8 mouse cellular contexts compared by ENCODE assay signal in genomic region chr8:95697128-95697527, GRCm38 (mm10). TPM values are rescaled to one million over a fixed set of nuclear protein-coding genes. Genes with fewer than 3 reads are reported as not detected.
DNase-seq lines count a peak whose midpoint lies in the region; ATAC-seq and TF ChIP-seq lines count a peak whose summit lies in the region.

No protein-coding gene starts in this region.

- no peaks in the 10 kb centered on the region for H3K4me1 ChIP-seq in intestine, postnatal 0 days (replicated peaks; ENCODE audit: control insufficient read depth, insufficient read depth, low read length)
- H3K4me1 ChIP-seq in limb, embryonic 11.5 days (ENCODE audit: control insufficient read depth, insufficient read depth, low read length), result no peaks in the 10 kb centered on the region; the same call in 1 of the 2 replicates
- peaks cover 23% of the 10 kb centered on the region; the same call in 1 of the 2 replicates for H3K4me1 ChIP-seq in midbrain, postnatal 0 days (ENCODE audit: insufficient read depth, low read length)

- no peaks in the 10 kb centered on the region for H3K9me3 ChIP-seq in intestine, postnatal 0 days (ENCODE audit: control insufficient read depth)
- H3K9me3 ChIP-seq in limb, embryonic 11.5 days (ENCODE audit: control insufficient read depth, low read length), result no peaks in the 10 kb centered on the region
- no peaks in the 10 kb centered on the region for H3K9me3 ChIP-seq in midbrain, postnatal 0 days (ENCODE audit: low read length)

- H3K27me3 ChIP-seq in intestine, postnatal 0 days (replicated peaks; ENCODE audit: control insufficient read depth, insufficient read depth, low read length), result peaks cover 31% of the 10 kb centered on the region; the same call in 1 of the 2 replicates
- peaks cover 12% of the 10 kb centered on the region; the same call in 1 of the 2 replicates for H3K27me3 ChIP-seq in limb, embryonic 11.5 days (ENCODE audit: control insufficient read depth, insufficient read depth, low read length)
- no peaks in the 10 kb centered on the region; the same call in 1 of the 2 replicates for H3K27me3 ChIP-seq in midbrain, postnatal 0 days (ENCODE audit: insufficient read depth, low read length)

- no peak overlapping the region for H3K4me2 ChIP-seq in intestine, postnatal 0 days (replicated peaks; ENCODE audit: low read depth)
- 0 out of 2 replicates have a peak overlapping the region, but pooled peaks have one; percentile 24 for H3K4me2 ChIP-seq in limb, embryonic 11.5 days (ENCODE audit: low read depth, severe bottlenecking)
- H3K4me2 ChIP-seq in midbrain, postnatal 0 days (ENCODE audit: low read depth, low read length, poor library complexity, severe bottlenecking), result peak overlapping the region; percentile 25; the same call in 1 of the 2 replicates

- H3K4me3 ChIP-seq in intestine, postnatal 0 days (ENCODE audit: low read depth, low read length), result no peak overlapping the region
- no peak overlapping the region for H3K4me3 ChIP-seq in limb, embryonic 11.5 days (ENCODE audit: low read depth, low read length)
- no peak overlapping the region for H3K4me3 ChIP-seq in midbrain, postnatal 0 days (ENCODE audit: low read depth, low read length)

- peak; percentile 98 for TF ChIP-seq CTCF in intestine, postnatal 0 days (IDR thresholded peaks at IDR 0.05; ENCODE audit: low read depth)
- peak; percentile 99 for TF ChIP-seq CTCF in midbrain, postnatal 0 days (IDR thresholded peaks at IDR 0.05)

- H3K27ac ChIP-seq in intestine, postnatal 0 days (ENCODE audit: low read depth, low read length), result no peak overlapping the region
- H3K27ac ChIP-seq in limb, embryonic 11.5 days (replicated peaks; ENCODE audit: low read depth, low read length), result no peak overlapping the region
- no peak overlapping the region for H3K27ac ChIP-seq in midbrain, postnatal 0 days (ENCODE audit: low read depth, low read length)

- H3K36me3 ChIP-seq in intestine, postnatal 0 days (ENCODE audit: control insufficient read depth, insufficient read depth), result no peaks in the 10 kb centered on the region
- H3K36me3 ChIP-seq in limb, embryonic 11.5 days (ENCODE audit: control insufficient read depth, insufficient read depth, low read length), result no peaks in the 10 kb centered on the region
- H3K36me3 ChIP-seq in midbrain, postnatal 0 days (ENCODE audit: insufficient read depth, low read length), result no peaks in the 10 kb centered on the region

- H3K9ac ChIP-seq in intestine, postnatal 0 days (ENCODE audit: low read depth, low read length), result no peak overlapping the region
- H3K9ac ChIP-seq in limb, embryonic 11.5 days (ENCODE audit: low read length), result no peak overlapping the region
- no peak overlapping the region for H3K9ac ChIP-seq in midbrain, postnatal 0 days (replicated peaks; ENCODE audit: low read length, poor library complexity, severe bottlenecking)

- WGBS in intestine, postnatal 0 days, result 1% methylated on average over 11 of the region's 11 CpGs
- 2% methylated on average over 11 of the region's 11 CpGs for WGBS in limb, embryonic 11.5 days
- 2% methylated on average over 11 of the region's 11 CpGs for WGBS in midbrain, postnatal 0 days

- DNase-seq in adrenal gland, adult (ENCODE audit: inconsistent age in 2 of 2, low spot score in 1 of 2), result peak; percentile 74 to 93
- no peak for DNase-seq in adrenal gland, adult 8-10 months
- peak; percentile 83 for DNase-seq in embryo, embryonic 11.5 days (ENCODE audit: low read depth, low spot score)
- DNase-seq in limb, embryonic 11.5 days (ENCODE audit: low spot score), result peak; percentile 97
- DNase-seq in midbrain, postnatal 0 days (ENCODE audit: low spot score), result peak; percentile 93
- DNase-seq in spleen, postnatal 36 days (ENCODE audit: low spot score in 2 of 2), result peak; percentile 41 to 50

- peak; percentile 89 for ATAC-seq in granulocyte monocyte progenitor cell, adult 5-6 weeks (replicated peaks; ENCODE audit: poor library complexity, severe bottlenecking)
- peak; percentile 45; the same call in 1 of the 2 replicates for ATAC-seq in intestine, postnatal 0 days
- peak; percentile 61 for ATAC-seq in limb, embryonic 11.5 days (ENCODE audit: insufficient number of reproducible peaks, low FRiP score, low TSS enrichment, low read depth)
- peak; percentile 24 for ATAC-seq in midbrain, postnatal 0 days (ENCODE audit: low FRiP score)

RNA-seq across cellular contexts. Expression of gene Setd6, which starts 18.6 kb away (rescaled TPM):
- total RNA-seq in adrenal gland, adult 8-10 months (2022), result 10 to 100 TPM; 27.1 to 44.1 (median 39.6) TPM
- 16.6 and 16.8 TPM in 2 replicates for total RNA-seq in granulocyte monocyte progenitor cell, adult 5-6 weeks (2014; fragmentation: Nextera tagmentation)
- total RNA-seq in granulocyte monocyte progenitor cell, adult 5-6 weeks (2017), result 42.0 and 48.1 TPM in 2 replicates
- polyA plus RNA-seq in intestine, postnatal 0 days (2015; fragmentation: Nextera tagmentation; extraction: Ambion mirVana), result 8.2 and 9.3 TPM in 2 replicates
- polyA plus RNA-seq in limb, embryonic 11.5 days (2014; fragmentation: Nextera tagmentation; extraction: Ambion mirVana), result 17.8 and 19.7 TPM in 2 replicates
- total RNA-seq in midbrain, postnatal 0 days (2014; rRNA removed), result 15.7 and 23.6 TPM in 2 replicates
- polyA plus RNA-seq in midbrain, postnatal 0 days (2015; fragmentation: Nextera tagmentation; extraction: Ambion mirVana), result 41.8 and 44.3 TPM in 2 replicates

RNA-seq across cellular contexts. Expression of gene Ndrg4, which starts 20.3 kb away (rescaled TPM):
- total RNA-seq in adrenal gland, adult 8-10 months (2022), result 10 to 100 TPM; 28.1 to 50.5 (median 39.7) TPM
- not detected in 2 replicates for total RNA-seq in granulocyte monocyte progenitor cell, adult 5-6 weeks (2014; fragmentation: Nextera tagmentation)
- total RNA-seq in granulocyte monocyte progenitor cell, adult 5-6 weeks (2017), result not detected in 2 replicates
- 11.5 and 13.1 TPM in 2 replicates for polyA plus RNA-seq in intestine, postnatal 0 days (2015; fragmentation: Nextera tagmentation; extraction: Ambion mirVana)
- 8.7 and 11.3 TPM in 2 replicates for polyA plus RNA-seq in limb, embryonic 11.5 days (2014; fragmentation: Nextera tagmentation; extraction: Ambion mirVana)
- total RNA-seq in midbrain, postnatal 0 days (2014; rRNA removed), result 814 and 937 TPM in 2 replicates
- polyA plus RNA-seq in midbrain, postnatal 0 days (2015; fragmentation: Nextera tagmentation; extraction: Ambion mirVana), result 641 and 735 TPM in 2 replicates

Comparison
In these comparisons a context has a peak if more than half of its experiments do, and no peak if none do; other contexts are left out.
1. ATAC-seq: peak in every context shown above with its lines; median percentile 89 in granulocyte monocyte progenitor cell, adult 5-6 weeks; 61 in limb, embryonic 11.5 days; 45 in intestine, postnatal 0 days; 24 in midbrain, postnatal 0 days.
2. RNA of gene Ndrg4, which starts 20.3 kb away (total RNA-seq): 814 to 937 TPM in midbrain, postnatal 0 days and 28.1 to 50.5 TPM in adrenal gland, adult 8-10 months; not detected in granulocyte monocyte progenitor cell, adult 5-6 weeks; every median in the first group is over 10 times any median in the second.